Mouse (Mus musculus) layer of hippocampus, adult 18-20 months (tissue): ENCODE data around the gene Mvb12b. TPM values are rescaled to one million over a fixed set of nuclear protein-coding genes. Genes with fewer than 3 reads are reported as not detected.
A peak's percentile ranks its signal among the peaks of the same experiment; 100 is the strongest.

Experiments used
- DNase-seq, 2 experiments: peaks; one replicate each; pipeline ENCODE4 v3.0.0; 2022; ENCODE audit warnings: low spot score in 2 of 2
- total RNA-seq, 2 experiments: library from RNA; stranded (reverse); gene quantifications; 2 replicates each; pipeline ENCODE4 v1.2.3; 2021

The Mvb12b gene
- total RNA-seq, 2 experiments from 2014 or later: 84.3 to 89.0 TPM

DNA sequence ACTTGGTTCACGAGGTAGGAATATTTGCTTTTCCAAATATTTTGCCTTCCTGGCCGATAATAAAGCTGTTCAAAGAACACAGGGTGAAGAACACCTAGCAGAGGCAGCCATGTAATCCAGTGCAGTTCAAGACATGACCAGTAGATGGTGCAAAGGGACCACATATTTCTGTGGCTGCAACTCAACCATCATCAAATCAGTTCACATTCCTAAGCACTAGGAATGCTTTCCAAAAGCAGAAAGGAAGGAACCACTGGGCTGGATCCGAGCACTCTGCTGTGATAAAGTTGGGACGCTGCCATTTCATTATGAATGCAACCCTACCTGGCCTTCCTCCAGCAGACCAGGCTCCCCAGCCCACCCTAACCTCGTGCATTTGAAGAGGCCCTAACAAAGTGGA is 141.3 kb downstream of the Mvb12b start:
- DNase-seq: peak; percentile 72 to 96

DNA sequence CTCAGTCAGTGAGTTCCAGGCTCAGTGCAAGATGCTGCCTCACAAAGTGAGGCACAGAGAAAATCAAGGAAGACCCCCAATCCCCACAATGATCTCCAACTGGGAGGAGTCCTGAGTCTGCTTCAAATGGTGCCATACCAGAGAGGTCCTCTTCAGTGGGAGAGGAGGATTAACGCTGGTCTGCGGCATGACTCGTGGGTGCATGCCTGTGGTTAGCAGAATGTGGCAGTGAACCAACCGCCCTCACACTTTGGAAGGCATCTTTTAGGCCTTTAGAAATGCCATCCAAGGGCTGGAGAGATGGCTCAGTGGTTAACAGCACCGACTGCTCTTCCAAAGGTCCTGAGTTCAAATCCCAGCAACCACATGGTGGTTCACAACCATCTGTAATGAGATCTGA is 142.0 kb downstream of the Mvb12b start:
- DNase-seq: no peak

DNA sequence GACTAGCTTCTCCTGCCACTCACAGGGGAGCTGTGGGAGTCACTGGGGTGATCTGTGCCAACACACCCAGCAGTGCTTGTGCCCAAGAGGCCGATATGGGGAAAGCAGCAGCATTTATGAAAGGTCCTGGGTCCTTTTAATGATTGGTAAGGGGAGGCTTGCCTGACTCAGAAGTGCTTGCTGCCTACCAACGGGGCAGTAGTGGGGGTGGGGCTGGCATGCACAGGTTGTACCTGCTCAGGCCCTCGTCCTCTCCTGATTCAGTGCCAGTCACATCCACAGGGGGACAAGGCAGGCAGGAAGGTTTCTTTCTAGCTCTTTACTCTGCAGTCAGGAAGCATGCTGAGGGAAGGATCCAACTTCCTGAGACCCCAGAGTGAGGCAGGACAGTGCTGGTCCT is 150.6 kb downstream of the Mvb12b start:
- DNase-seq: no peak

DNA sequence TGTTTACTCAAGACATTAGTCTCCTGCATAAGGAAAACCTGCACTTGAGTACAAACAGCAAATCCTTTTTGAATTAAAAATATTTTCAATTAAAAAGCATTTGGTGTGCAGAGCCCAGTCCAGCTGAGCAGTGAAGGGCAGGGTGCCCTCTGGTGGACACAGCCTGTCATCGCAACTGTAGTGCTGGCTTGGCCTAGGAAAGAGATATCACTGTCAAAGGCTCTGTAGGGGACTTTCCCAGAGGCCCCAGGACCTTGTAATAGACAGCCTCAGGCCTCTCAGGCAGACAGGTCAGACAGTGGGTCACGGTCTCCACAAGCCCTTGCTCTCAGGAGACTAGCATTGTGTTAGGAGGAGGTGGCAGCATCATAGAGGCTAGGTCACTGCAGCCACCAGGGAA is 151.0 kb downstream of the Mvb12b start:
- peak; percentile 39 to 84 for DNase-seq

DNA sequence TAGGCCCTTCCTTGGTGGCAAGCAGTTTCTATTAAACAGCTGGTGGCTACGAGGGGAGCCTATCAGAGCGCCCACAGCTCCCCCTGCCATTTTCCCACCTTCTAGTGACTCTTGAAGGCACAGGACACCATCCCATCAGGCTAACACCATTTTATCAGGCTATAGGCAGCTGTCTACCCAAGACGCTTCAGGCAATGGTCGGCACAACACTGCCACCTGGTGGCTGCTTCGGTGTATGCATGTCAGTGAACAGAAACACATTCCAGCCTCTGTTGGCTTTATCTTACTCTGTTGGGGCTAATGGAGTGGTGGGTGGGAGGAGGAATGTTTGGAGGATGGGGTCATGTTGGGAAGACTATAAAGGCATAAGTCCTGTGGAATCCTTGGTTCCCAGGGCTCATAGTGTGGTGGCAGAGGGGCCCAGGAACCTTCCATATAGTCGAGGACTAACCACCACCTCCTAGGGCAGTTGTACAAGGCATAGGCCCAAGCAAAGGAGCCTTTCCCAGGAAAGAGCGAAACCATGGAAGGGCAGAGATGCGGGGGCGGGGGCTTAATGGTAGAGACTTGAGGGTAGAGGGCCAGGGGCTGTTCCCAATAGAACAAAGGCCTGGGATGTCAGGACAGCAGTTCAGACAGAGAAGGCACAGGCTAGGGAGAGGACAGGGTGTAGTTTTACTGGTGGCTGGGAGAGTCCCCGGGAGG is 152.8 kb downstream of the Mvb12b start:
- peak; percentile 66 to 90 for DNase-seq

DNA sequence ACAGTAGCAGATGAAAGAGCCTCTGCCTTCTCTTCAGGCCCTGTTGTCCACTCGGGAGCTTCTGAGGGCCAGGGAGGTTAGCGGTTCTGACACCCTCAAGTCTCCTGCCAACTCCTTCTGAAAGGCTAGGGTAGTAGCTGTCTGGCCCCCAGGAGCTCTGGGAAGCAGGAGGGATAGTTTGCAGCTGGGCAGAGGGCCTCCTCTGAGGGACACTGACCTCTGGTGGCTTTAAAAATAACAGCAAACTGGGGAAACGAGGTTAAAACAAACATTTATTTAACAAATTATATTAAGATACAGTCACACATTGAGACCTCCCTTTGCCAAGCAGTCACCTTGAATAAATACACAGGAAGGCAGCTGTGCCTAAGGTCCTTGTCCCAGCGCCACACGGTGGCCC is 158.0 kb downstream of the Mvb12b start:
- DNase-seq: no peak

DNA sequence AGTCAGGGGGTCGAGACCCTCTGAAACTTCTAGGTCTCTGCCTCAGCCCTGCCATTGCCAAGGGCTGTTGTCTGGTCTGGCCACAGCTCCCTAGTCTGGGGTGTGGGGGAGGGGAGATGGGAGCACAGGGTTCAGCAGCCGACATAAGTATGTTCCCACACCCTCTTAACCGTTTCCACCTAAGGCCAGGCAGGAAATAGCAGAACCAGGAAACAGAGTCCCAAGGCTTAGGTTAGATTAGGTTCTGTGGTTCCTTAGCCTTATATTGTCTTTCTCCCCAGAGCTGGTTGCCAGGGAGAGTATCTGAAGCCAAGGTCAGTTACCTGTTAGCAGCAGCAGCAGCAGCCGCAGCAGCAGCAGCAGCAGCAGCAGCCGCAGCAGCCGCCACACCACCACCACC is 160.5 kb downstream of the Mvb12b start:
- DNase-seq: no peak

DNA sequence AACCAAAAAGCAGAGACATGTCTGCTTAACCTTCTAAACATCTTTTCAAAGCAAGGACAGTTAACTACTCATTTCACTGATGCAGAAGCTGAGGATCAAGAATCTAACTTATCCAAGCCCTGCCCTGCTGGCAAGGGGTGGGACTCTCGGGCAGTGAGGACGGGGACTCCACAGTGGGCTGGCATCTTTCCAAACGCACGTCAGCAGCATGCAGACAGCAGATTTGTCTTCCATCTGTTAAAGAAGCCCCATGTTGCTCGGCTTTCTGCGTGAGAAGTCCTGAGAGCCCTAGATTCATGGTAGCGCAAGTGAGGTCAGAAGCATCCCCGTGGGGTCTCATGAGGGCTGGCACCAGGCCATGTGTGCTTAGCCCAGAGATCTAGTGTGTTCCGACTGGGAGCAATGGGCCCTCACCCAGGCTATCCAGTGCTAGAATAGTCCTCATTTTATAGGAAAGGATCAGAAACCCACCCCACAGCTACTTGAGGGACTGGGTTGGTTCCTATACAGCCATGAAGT is 167.3 kb downstream of the Mvb12b start:
- no peak for DNase-seq

DNA sequence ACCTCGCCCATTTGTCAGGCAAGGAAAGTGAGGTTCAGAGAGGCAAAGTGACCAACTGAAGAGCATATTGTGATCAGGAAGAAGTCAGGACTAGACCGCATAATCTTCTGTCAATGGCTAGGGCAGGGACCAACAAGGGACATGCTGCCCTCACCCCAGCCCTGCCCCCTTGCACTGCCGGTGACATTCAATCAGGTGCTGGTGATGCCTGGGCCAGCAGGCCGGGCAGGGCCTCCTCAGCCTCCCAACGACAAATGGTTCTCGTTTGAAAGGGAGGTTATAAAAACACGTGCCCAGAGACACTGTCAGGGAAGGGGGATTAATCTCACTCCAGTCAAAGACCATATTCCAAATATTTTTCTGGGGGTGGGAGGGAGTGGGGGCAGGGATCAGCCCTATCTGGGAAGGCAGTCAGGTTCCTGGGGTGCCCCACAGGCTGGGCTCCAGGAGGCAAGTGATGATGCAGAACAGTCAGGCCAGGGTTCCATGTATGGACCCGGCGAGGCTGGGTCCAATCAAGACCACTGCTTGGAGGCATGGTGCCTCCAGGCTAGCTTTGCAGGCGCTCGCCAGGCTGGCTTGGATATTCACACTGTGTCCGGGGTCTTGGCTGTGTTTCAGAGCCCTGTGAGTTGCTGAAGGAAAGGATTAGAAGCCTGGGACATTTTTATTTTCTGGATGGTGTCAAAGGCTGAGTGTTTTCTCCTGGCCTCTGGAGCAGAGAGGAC is 168.2 kb downstream of the Mvb12b start:
- DNase-seq: no peak

DNA sequence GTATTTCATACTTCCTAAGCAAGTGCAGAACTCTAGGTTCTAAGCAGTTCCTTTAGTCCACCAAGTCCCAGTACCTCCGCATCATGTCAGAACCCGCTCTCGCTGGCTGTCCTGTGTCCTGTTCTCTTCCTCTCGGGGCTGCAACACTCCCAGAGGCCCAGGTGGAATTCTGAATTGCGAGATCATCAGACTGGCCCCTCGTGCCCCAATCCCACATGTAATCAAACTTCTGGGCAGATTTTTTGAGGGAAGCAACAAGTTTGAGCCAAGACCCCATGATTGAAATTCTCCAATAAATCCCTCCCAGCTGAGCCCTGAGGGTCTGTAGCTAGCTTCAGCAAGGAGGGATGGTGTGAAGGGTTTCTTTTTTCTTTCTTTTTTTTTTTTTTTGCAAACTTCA is 169.2 kb downstream of the Mvb12b start:
- DNase-seq: no peak

DNA sequence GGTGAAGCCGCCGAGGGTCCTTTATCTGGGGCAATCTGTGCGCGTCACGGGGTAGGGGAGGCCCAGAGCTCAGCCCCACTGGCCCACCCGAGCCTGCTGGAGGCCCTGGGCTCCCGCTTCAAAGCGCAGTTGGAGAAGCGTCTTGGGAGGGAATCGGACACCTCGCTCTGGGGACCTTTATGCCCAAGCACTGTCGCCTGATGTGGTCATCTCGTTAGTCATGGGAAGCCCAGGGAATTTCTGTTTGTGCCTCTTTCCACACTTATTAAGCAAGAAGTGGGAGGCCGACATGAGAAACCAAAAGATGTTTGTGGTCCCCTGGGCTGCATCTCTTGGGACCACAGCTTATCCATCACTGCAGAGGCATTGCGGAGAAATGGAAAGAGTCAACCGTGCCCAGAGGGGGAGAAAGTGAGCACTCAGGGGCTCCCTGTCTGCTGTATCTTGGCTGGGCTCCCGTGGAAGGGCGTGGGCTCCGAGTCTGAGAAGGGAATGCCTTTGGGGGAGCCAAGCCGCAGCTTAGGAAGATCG is 169.9 kb downstream of the Mvb12b start:
- DNase-seq: no peak

DNA sequence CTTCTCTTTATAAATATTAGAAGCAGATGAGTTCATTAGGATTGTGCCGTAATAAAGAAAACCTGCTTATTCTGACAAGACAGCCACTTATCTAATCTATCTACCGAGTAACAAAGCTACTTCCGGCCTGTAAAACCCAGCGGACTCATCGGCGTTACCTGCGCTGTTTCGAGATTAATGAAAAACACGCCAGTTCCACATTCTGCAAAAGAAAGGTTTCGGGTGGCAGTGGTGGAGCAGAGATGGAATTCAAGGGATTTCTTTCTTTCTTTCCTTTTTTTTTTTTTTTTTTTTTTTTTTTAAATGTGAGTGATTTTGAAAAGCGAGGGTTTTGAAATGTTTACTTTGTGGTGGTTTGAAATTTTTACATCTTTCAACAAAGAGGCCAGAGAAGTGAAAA is 170.4 kb downstream of the Mvb12b start:
- DNase-seq: no peak

DNA sequence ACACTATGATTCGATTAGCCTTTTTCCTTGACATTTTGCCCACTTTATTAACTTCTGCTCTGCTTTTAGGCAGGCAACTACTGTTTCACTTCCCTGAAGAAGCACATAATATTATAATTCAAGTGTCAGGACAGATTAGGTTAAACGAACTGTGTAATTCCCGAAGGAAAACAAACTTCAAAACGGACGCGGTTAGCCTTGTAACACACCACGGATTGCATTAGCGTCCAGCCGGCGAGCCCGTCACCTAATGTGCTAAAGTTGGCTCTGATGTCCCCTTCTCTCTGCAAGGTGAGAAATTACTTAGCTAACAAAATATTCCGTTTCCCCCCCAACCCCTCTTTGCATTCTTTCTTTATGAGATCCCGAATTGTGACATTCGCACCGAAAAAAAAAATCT is 170.9 kb downstream of the Mvb12b start:
- no peak for DNase-seq

DNA sequence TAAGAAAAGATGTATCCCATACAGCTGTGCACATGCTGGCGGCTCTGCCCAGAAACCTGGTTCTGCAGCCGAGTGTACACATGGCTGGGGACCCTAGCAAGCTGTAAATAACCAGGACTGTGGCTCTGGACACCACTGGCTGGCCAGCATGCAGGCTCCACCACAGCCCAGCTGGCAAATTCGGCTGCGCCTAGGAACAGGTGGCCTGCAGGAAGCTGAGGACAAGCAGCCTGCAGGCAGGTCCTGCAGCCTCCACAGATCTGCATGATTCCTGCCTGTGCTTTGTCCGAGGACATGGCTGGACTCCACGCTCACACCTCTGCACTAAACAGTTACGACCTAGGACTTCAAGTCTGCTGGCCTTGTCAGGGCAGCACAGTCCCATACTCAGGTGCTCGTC is 172.8 kb downstream of the Mvb12b start:
- DNase-seq: no peak

DNA sequence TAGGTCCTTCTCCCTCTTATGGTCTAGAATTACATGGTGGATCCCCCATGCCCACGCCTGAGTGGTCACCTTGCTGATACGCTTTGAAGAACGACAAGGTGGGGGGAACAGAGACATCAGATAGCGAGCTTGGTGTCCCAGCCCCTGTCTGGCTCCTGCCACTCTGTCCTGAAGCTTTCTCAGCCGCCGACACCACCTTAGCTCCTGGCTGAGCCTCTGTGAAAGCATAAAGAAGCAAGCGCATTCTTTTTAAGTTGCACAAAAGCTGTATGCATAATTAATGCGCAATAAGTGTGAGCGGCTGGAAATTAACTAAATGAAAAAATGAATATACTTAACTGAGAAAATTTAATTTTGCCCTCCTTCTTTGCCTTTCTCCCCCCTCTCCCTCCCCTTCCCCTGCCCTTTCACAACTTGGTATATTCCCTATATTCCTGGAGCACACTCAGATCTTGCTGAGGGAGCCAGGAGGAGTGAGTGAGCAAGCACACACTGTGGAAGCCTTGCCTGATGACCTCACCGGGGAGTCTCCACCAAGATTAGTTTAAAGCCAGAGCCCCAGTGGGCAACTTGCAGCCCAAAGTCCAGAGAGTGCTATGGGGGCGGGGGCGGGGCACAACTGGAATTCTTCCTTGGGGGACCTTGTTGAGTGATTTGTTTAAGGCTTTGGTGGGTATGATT is 174.0 kb downstream of the Mvb12b start:
- DNase-seq: no peak

DNA sequence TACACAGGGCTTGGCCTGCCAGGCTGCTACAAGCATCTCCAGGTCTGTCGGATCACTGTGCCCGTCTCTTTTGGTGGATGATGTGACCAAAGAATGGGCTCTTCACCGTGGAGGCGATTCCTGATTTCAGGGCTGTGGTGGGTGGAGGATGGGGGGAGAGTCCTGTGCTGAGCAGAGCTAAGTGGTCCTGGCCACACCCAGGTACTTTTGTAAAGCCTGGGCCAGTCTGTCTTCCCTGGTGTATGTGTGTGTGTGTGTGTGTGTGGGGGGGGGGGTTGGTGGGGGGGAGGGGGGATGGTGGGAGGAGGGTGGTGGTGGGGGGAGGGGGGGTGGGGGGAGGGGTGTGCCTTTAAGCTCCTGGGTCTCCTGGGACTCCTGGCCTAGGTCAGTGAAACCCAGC is 174.9 kb downstream of the Mvb12b start:
- DNase-seq: no peak

DNA sequence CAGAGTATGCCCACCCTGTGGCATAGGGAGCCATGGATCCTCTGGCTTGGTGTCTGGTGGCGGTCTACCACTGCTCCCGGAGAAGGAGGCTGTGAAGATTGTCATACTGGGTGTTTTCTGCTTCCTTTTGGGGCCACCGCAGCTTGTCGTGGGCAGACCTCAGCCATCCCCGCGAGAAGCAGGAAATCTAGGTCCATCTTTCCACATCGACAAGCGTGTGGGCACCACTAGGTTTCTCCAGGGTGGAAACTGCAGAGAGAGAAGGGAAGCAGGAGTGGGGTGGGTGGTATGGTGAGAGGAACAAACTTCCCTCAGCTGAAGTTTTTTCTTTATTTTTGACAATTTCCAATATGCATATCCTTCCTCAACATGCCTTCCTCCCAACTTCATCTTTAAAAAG is 178.9 kb downstream of the Mvb12b start:
- DNase-seq: no peak

DNA sequence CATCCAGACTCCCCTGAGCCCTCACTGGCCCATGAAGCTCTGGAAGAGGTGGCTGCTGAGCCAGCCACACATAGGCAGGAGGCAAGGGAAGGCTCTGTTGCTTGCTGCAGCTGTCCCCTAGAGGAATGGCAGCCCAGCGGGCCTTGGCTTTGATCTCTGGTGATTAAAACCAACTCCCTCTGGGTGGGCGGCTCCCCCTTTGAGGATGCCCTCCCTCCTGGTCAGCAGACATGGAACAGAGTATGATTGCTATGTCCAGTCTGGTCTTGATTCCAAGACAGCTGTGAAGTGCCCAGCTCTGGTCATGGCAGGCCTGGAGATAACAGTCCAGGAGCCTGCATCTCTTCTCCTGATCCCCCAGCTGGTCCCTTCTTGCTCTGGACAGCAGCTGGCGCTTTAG is 179.7 kb downstream of the Mvb12b start:
- no peak for DNase-seq

DNA sequence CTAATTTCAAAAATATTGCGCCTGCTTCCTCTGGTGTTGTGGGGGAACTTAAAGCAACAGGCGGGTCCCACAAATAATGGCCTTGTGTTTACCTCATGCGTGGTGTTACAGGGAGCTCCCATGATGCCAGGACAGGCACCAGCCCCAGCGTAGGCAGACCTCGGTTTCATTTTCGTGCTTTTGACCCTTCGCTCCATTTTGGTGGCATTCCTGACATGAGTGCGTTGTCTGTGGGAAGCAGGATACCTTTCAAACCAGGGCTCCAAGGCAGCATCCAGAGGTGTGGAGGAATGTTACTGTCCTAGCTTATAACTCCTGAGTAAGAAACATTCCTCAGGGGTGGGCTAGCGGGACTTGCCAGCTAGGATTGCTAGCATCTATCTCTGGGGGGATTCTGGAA is 181.3 kb downstream of the Mvb12b start:
- no peak for DNase-seq

DNA sequence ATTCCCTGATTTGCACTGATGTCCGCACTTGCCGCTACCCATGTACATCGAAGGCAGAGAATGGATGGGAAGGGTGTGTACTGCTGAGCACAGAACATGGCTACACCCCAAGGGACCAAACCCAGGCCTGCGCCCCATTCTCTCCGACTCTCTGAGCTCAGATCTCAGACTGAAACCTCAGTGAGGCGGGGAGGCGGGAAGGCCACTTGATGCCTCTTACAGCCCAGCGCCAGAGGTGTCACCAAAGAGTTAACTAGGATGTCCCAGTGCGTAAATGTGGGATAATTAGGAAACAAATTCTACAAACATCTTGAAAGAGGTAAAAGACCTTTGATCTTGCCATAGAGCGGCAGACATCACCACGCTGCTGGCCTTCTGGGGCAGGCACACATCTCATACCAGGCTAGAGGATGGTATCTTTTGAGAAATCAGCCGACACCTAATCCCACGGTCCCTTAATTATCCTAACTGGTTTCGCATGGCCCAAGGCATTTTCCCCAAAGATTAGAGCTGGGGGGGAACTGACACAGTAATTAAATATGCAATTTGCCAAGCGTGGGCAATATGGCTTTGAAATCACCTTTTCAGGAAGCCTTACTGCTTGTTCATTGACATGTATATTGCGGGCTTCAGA is 181.9 kb downstream of the Mvb12b start:
- DNase-seq: no peak

DNA sequence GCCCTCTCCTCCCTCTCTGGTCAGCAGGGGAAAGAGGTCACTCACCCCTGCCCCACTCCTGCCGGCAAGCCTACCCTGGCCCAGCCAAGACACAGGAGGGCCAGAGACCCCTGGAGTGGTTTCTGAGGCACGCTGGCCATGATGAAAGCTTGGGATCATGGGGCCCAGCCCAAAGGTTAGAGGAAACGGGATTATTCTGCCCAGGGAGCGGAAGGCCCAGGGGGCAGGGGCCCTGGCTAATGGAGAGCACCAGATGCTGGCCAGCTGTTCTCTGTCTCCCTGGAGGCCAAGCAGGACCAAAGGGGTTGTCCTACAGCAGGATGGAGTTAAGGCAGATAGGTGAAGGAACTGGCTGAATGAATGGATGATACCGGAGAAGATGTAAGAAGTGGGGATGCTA is 184.5 kb downstream of the Mvb12b start:
- DNase-seq: no peak

DNA sequence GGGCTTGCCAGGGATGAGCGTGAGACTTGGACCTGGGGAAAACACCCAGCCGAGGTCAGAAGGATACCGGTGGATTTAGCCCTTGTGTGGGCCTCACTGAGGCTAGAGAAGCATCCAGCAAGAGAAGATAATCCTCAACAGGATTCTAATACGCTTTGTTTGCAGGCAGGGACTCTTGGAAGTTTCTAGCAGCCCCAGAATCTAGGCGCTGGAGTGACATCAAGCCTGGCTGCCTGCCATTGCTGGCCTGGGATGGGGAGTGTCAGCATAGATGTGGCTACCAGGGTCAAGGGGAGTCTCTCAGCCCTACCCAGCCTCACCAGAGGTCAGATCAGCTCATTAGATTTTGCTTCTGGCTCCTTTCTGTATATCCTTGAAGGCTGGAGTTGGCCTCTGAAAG is 185.0 kb downstream of the Mvb12b start:
- DNase-seq: no peak
